Mouse (Mus musculus): ENCODE measurements around the gene Pla2g5. TPM values are rescaled to one million over a fixed set of nuclear protein-coding genes. Genes with fewer than 3 reads are reported as not detected.
"Not testable (repeated sequence)": the region's sequence is repeated elsewhere in the genome, so short reads cannot be mapped to it uniquely, and the experiment has no call there.

Pla2g5 gene
- not detected in 2 replicates for total RNA-seq (2017)

DNA sequence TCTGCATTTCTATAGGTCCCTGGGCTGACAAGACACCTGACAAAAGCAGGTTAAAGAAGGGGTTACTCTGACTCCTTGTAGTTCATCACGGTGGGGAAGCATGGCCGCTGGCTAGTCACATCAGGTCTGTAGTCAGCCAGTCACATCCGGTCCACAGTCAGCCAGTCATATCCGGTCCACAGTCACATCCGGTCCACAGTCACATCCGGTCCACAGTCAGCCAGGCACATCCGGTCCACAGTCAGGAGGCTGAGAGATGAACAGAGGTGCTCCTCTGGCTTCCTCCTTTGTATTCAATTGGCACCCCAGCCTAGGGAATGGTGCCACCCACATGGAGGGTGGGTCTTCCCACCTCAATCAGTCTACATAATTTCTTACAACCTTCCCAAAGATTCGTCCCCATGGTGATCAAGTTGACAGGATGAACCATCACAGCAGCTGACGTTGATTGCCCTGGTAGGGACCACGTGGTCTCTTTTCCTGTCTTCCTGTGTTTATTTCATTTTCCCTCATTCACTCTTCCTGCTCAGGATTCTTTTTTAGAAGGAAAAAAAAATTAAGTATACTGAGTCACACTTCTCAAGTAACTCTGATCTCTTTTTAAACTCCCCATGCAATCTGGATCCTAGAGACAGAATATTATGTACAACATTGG, at the start of gene Pla2g5:
Gene Pla2g5 (minus strand): TSS at position 139 of the 655 bp plus-strand sequence.
- ATAC-seq (ENCODE audit: extremely low read depth, insufficient number of reproducible peaks, low FRiP score, poor library complexity, severe bottlenecking): peak; percentile 29; the same call in 1 of the 2 replicates

DNA sequence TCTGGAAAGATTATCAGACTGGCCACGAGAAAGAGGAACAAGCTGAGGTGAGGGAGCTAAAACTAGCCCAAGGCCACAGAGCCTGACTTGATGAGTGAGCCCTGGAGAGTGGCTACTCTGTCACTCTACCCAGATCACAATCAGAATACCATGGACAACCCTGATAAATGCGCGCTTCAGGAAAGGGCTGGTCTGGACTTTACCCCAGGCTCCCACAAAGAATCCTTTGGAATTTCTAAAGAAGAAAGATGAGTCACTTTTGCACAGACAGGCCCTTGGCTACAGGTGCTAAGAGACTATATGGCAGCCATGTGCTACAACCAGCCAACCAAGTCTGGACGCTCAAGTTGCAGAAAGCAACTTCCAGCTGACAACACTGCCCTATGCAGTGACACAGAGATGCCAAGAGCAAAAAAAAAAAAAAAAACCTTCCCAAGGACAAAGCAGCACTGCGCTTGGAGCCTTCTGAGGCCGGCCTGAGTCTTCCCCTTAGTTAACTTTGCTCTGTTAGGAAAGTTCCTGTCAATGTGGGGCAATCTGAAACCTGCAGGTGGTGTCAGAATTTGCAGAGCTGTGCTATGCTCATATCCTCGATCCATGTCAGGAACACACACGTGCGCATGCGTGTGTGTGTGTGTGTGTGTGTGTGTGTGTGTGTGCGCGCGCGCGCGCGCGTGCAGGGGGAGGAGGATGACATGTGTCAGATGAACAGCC, 42.5 kb upstream of the Pla2g5 start:
- ATAC-seq (ENCODE audit: extremely low read depth, insufficient number of reproducible peaks, low FRiP score, poor library complexity, severe bottlenecking): no peak

DNA sequence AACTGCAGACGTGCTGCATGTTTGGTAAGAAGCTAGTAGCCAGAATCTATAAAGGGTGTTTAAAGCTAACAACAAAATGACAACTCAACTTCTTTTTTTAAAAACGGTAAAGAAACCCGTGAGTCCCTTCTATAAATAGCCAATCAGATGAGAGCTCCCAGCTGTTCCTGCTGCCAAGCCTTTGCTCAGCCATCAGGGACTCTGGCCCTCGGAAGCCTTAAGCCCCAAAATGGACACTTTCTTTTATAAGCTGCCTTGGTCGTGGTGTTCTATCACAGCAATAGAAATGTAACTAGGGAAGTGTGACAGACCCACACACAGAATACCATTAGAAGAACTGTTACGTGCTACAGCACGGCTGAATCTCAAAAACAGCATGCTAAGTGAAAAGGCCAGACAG, 36.1 kb upstream of the Pla2g5 start:
- ATAC-seq (ENCODE audit: extremely low read depth, insufficient number of reproducible peaks, low FRiP score, poor library complexity, severe bottlenecking): no peak

DNA sequence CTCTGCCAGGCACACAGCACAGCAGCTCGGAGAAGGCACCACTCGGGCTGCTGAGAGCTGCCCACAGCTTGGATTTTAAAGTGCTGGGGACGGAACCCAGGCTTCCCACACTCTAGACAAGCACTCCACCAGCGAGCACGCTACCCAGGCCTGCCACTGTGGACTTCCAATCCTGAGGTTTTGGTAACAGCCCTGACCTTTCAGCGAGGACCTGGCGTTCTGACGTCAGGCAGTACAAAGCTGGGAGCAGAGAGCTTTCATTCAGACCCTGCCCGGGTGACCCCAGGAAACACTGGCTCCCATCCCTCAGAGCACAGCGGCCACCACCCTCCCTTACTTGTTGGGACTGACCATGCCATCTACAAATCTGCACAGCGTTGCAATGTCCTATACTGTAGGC, 30.5 kb upstream of the Pla2g5 start:
- ATAC-seq (ENCODE audit: extremely low read depth, insufficient number of reproducible peaks, low FRiP score, poor library complexity, severe bottlenecking): not testable (repeated sequence)

DNA sequence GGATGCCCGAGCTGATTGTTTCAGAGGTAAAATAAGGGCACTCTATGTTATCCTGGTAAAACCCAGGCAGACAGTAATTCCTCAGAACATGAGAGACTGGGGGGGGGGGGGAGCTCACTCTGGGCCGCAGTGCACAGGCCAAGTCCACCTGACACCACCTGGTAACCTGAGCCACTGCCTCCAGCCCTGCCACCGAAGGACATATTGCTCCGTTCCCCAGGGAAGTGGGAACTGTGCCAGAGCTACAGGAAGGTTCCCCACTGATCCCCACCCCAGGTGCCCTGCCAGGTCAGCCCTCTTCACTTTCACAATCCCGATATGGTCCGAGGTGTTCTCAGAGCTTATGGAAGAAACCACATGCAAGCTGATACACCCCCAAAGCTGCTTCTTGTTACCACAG, 29.4 kb upstream of the Pla2g5 start:
- ATAC-seq (ENCODE audit: extremely low read depth, insufficient number of reproducible peaks, low FRiP score, poor library complexity, severe bottlenecking): no peak

DNA sequence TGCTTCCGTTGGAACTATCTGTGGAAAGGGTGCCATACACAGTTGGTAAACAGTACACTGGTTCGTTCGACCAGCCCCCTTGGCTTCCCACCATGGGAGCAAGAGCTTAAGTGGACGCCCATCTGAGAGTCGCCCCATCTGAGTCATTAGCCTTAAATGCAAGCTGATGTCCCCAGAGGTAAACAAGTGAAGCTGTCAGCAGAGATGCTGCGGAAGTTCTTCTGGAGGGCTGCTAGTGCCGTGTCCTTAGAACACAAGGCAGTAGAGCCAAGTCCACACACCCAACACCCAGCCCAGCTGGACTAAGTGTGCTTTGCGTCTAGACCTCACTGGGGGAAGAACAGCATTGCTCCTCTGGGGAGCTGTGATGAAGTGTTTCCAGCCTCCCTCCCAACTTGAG, 26.4 kb upstream of the Pla2g5 start:
- ATAC-seq (ENCODE audit: extremely low read depth, insufficient number of reproducible peaks, low FRiP score, poor library complexity, severe bottlenecking): no peak

DNA sequence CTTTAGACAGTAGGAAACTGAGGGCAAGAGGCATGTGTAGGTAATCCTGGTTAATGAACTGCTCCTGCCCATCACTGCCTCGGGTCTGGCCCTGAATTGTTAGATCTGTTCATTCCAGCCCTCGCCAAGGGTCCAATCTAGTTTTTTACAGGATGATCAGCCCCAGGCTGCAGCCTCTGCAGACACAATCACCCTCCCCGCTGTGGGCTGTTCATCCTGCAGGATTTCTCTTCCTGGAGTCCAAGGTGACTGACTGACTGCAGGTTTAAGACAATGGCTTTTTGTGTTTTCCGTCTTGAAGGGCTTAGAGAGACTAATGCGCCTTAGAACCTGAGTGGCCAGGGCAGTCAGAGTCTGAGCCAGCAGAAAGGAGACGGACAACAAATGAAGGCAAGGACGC, 25.9 kb upstream of the Pla2g5 start:
- no peak for ATAC-seq (ENCODE audit: extremely low read depth, insufficient number of reproducible peaks, low FRiP score, poor library complexity, severe bottlenecking)

DNA sequence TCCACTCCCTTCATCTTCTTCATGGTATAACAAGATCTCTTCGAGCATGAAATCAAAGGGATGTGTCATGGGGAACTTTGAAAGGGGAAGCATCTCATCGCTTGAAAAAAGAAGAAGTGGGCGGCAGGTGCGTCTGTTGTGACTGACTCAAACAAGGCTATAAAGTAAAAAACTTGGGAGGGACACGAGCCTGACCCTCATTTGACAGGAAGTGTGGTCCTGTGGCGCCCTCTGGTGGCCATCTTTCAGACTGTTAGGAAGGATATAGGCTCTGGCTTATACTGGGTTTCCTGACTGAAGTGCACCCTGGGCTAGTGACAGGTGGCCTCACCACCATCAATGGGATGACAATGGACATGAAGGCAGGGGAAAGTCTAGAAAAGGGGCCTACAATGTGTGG, 21.0 kb upstream of the Pla2g5 start:
- peak; percentile 88 for ATAC-seq (ENCODE audit: extremely low read depth, insufficient number of reproducible peaks, low FRiP score, poor library complexity, severe bottlenecking)

DNA sequence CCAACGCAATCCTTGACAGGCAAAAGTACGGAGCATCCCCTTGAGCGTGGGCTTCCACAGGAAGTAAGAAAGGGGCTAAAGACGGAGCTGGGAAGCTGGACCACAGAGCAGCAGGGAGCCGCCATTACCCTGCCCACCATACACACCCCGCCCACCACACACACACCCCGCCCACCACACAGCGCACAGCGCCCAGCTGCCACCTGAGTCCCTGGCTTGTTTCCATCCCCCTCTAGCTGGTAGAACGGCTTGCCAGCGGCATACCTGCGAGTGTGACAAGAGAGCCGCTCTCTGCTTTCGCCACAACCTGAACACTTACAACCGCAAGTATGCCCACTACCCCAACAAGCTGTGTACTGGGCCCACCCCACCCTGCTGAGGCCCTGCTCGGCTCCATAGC, 18.9 kb upstream of the Pla2g5 start:
- ATAC-seq (ENCODE audit: extremely low read depth, insufficient number of reproducible peaks, low FRiP score, poor library complexity, severe bottlenecking): no peak

DNA sequence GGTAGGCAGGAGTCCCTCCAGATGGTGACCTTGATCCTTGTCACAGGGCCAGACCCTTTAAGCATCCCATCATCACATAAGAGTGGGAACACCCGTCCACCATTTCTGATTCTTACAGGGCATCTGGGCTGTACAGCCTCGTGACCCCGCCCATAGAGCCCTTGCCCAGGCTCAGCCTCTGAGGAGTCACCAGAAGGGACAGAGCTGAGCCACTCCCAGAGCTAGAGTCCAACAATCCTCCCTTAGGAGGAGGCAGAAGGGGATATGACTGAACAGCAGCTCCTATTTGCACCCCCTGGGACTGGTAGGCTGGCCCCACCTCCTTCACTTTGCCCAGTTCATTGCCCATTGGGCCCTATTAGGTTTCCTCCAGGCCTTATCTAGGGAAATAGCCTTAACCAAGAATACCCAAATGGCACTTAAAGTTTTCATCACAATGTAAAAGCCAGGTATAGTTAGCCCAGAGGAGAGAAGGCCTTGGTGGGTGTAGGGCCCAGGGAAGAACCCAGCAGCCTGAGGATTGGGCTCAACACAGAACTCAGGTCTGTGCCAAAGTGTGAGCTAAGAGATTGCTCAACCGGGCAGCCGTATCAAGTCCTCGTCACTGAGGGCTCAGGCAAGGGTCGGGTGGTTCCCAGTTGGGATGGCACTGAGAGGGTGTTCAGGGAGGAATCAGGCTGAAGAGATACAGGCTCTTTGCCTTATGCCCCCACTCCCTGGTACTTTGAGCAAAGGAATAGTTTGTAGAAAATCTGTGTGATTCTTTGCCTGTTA, 17.7 kb upstream of the Pla2g5 start:
- no peak for ATAC-seq (ENCODE audit: extremely low read depth, insufficient number of reproducible peaks, low FRiP score, poor library complexity, severe bottlenecking)

DNA sequence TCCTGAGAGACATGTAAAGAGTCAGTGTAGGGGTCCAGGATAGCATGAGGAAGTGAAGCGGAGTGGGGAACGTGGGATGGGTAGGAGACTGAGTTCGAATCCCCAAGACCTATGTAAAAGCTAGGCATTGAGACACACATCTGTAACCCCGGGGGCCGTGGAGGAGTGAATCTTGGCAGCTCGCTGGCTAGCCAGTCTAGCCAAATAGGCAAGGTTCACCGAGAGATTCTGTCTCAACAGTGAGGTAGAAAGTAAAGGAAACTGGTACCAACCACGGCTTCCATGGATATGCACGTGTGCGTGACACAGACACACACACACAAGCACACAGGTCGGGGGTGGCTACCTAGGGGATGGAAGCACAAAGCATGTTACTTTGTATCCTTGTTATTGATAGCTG, 16.5 kb upstream of the Pla2g5 start:
- no peak for ATAC-seq (ENCODE audit: extremely low read depth, insufficient number of reproducible peaks, low FRiP score, poor library complexity, severe bottlenecking)

DNA sequence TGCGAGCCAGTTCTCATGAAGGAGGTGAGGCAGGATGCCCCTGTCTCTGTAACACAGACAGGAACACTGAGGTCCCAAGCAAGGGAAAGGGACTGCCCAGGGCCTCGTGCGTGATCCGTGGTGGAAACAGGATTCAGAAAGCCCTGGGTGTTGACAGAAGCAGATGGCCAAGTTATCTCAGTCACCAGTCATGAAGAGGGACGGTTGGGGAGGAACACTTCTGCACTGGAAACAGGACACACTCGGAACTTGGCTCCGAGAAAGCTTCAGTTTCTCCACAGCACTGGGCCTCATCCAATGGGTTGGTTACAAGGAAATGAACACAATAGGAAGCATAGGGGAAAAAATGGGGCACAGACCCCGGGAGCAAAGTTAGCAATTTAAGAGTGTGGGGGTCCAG, 15.5 kb upstream of the Pla2g5 start:
- ATAC-seq (ENCODE audit: extremely low read depth, insufficient number of reproducible peaks, low FRiP score, poor library complexity, severe bottlenecking): no peak

DNA sequence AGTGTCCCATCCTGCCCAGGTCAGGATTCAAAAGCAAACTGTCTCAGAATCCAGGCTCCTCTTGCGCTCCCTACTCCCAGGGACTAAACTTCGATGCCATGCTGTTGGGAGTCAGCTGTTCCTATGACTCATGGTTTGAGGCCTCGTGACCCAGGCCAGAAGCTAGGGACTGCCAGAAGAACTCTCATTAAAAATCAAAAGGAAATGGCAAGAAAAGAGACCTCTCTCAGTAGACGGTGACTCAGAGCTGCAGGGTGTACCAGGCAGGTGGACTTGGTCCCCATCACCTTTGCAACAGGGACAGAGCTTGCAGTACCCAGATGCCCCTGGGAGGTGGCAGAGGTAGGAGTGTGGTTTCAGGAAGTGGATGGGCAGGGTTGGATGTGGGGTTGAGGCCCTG, 14.4 kb upstream of the Pla2g5 start, which contains the start of gene Pla2g2e:
Gene Pla2g2e (plus strand): TSS at position 212 of the 400 bp plus-strand sequence.
- no peak for ATAC-seq (ENCODE audit: extremely low read depth, insufficient number of reproducible peaks, low FRiP score, poor library complexity, severe bottlenecking)

DNA sequence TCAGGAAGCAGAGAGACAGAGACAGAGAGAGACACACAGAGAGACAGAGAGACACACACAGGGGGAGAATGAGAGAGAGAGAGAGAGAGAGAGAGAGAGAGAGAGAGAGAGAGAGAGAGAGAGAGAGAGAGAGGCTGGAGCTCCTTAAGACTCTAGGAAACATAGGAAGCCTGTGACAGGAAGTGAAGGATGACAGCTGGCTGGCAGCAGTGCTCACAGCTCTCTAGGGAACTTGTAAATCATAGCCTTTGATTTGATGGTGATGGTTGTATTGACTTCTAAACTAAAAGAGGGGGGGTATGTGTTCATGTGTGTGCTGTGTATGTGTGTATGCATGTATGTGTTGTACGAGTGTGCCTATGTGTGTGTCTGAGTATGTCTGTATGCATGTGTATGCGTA, 12.7 kb upstream of the Pla2g5 start:
- ATAC-seq (ENCODE audit: extremely low read depth, insufficient number of reproducible peaks, low FRiP score, poor library complexity, severe bottlenecking): no peak

DNA sequence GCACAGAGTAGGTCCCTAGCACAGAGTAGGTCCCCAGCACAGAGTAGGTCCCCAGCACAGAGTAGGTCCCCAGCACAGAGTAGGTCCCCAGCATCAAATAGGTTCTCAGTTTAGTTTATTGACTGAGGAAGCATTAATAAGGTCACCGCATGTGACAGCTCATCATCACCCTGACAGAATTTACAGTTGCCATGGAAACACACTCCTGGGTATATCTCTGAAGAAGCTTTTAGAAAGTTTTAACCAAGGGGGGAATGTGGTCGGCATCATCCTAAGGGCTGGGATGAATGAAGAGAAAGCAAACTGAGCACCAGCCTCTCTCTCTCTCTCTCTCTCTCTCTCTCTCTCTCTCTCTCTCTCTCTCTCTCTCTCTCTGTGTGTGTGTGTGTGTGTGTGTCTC, 12.0 kb upstream of the Pla2g5 start:
- not testable (repeated sequence) for ATAC-seq (ENCODE audit: extremely low read depth, insufficient number of reproducible peaks, low FRiP score, poor library complexity, severe bottlenecking)

DNA sequence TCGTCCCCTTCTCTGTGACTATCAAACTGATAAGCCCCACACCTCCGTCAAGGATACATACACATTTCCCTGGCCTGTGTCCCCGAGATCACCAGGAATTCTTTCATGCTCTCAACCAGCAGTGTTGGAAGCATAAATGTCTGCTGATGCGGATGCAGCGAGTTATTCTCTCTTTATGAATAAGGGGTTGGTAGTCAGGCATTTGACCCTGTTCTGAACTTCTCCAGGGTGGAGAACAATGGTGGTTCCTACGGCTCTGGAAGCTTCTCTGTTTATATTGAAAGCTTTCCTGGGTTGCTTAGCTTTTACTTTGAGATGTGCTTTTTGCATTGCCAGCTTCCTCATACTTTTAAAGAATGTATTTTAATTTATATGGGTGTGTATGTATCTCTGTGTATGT, 10.6 kb upstream of the Pla2g5 start, which contains the start of gene Gm13030:
Gene Gm13030 (minus strand): TSS at position 101 of the 400 bp plus-strand sequence.
- no peak for ATAC-seq (ENCODE audit: extremely low read depth, insufficient number of reproducible peaks, low FRiP score, poor library complexity, severe bottlenecking)

DNA sequence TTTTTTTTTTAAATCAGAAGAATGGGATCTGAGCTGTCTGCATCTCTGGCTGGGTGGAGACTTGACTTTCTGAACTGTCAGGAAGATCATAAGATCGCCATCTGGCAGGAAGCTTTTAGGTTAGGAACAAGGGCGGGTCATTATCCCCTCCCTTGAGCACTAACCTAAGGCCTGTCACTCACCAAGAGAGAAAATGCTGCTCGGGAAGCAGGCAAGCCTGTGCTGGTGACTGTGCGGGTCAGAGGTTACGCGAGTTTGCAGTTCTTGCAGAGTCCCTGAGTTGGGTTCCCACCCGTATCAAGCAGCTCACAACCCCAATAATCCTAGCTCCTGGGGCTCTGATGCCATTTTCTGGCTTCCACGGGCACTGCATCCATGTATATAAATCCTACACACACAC, 5.4 kb upstream of the Pla2g5 start:
- no peak for ATAC-seq (ENCODE audit: extremely low read depth, insufficient number of reproducible peaks, low FRiP score, poor library complexity, severe bottlenecking)

DNA sequence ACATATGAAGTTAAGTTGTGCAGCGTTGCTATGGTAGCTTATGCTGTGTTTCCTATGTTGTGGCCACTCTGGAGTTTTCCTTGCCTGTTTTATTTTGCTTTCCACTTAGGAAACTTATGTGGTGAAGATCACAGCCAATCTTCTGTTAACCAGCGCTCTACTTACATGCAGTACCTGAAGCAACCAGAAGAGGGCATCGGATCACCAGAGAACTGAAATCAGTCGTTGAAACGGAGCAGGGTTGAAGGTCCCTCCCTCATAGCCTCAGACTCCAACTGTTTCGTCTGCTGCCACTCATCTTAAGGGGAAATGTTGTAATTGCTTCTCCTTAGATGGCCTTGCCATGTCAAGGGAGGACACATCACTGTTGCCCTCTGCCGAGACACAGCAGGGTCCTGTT, 3.1 kb upstream of the Pla2g5 start:
- ATAC-seq (ENCODE audit: extremely low read depth, insufficient number of reproducible peaks, low FRiP score, poor library complexity, severe bottlenecking): peak; percentile 81

DNA sequence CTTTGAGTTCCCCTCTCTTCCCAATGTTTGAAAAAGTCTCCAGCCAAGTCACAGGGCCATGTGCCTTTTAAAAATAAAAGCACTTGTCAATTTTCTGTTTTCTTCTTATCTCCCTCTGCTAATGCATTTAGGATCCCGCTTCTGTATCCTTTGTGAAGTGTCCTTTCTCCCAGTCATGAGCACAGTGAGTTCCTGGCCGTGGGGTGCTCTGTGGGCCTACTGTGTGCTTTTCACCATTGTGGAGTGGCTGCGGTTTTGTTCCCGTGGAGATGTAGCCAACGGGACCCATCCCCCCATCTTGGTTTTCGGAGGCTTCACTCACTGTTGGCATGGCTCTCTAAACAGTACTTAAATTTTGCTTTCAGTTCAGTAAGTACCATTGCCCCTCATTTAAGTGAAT, 2.7 kb upstream of the Pla2g5 start:
- no peak for ATAC-seq (ENCODE audit: extremely low read depth, insufficient number of reproducible peaks, low FRiP score, poor library complexity, severe bottlenecking)

DNA sequence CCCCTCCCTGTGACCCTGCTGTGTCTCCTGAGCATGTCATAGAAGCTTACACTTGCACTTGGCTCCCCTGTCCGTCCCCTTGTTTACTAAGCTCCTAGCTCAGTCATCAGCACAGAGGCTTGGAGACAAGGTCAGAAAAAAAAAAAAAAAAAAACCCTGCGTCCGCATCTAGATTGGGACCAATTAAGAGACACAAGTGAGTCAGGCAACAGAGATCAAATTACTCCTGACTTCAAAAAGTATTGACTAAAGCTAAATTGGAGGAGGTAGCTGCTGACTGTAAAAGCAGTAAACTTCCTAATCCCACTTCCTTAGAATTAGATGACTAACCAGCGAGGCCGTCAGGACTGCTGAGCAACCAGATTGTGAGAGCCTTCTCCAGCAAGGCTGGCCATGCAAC, 1.8 kb upstream of the Pla2g5 start:
- no peak for ATAC-seq (ENCODE audit: extremely low read depth, insufficient number of reproducible peaks, low FRiP score, poor library complexity, severe bottlenecking)
